Mouse (Mus musculus) right cerebral cortex, postnatal 14 days (tissue): ENCODE results near the gene Snrk.

Experiments
- DNase-seq: peaks from one replicate; pipeline ENCODE4 v3.0.0; 2022

Gene Snrk

DNA sequence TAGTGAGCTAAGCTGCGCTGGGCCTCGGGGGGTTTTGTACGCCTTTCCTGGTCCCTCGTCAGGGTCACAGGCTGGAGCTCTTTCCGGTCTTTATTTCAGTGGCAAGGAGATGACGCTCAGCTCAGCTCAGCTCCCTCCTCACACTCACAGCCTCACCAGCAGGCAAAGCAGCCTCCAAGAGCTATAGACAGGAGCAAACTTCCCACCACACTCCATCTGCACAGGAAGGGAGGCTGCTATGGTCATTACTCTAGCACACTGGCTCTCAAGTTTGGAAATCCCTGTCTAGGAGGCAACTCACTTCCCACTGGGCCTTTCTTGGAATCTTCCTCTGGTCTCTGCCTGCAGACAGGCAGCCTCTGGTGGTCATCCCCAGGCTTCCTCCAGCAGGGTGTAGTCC, 68.9 kb downstream of the Snrk start:
- no peak for DNase-seq

DNA sequence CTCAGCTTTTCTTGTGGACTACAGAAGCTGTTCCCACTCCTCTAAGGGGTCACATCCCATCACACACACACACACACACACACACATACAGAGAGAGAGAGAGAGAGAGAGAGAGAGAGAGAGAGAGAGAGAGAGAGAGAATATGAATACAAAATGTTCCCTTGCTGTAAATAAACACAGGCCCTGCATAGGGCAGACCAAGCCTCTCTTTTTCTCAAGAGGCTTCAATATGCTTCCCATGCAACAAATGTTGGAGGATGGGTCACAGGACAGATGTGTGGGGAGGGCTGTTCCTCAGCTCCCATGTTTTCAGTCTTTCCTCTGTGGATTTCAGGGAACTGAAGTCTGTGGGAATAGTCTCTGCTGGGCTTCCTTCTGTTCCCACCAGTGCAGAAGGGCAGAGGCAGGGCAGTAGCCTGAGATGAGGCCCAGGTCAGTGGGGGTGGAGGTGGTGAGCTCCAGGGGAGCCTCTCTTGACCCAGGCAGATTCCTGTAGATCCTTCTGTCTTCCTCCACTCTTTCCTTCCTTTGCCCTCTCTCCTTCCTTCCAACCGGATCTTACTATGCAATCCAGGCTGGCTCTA, 69.7 kb downstream of the Snrk start:
- DNase-seq = no peak

DNA sequence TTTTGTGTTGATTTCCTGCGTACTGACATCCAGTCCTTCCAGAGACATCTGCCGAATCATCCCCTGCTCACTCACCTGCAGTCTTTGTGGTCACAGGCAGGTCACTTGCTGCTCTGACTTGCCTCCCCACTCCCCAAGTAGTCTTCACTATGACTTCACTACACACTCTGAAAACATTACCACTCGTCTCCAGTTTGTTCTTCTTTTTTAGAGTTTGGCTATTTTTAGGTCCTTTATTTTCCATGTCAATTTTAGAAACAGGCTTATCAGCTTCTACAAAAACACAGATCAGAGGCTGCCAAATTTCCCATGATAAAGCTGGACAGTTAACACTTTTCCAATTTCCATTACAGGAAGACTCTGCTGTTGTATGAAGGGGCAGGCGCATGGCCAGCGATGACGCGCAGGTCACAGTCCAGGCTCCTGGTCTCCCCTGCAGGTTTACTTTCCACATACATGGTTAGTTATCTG, 70.4 kb downstream of the Snrk start:
- no peak for DNase-seq

DNA sequence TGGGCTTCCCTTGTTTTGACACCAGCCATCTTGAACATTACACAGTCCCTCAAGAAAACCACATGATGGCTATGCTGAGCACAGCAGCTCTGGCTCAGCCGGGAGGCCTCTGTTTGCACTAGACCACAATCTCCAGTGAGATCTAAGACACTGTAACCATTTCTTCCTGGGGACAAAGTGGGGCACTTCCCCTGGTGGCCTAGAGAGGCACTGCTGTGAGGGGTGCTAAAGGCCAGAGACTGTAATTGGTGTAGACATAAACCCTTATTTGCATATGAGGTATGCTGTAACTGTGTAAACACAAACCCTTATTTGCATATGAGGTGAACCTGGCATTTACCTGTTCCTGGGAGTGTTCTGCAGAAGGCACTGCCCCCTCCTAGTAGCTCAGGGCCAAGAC, 71.7 kb downstream of the Snrk start:
- no peak for DNase-seq

DNA sequence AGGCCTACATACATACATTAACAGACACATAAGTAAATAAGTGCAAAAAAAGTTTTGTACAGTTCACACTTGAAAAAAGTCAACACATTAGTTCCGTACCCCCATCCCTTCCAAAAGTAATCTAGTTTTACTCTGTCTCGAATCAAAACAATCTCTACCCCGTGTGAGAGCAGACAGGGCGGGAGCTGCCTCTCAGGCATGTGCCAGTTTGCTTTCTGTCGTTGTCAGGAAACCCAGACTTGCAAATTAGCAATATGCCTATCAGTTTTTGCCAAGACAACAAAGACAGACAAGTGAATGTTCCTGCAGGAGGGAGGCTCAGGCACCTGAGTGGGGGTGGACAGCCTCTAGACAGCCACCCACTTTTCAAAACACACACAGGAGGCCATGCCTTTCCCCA, 76.3 kb downstream of the Snrk start:
- no peak for DNase-seq

DNA sequence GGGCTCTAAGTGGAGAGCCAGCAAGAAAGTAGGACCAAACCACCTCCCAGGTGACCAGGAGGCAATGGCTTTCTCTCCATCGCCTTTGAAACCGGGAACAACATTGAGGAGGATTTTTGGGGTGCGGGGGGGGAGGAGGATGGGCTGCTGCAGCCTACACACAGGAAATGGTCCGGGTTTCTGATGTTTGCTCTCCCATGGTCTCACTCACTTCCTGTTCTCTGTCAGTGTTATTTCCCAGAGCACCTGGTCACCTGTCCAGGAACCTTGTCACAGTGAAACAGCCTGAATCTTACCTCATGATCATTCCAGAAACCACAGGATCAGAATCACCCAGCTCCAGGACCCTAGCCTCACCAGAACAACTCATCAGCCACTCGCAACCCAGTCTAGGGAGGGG, 76.8 kb downstream of the Snrk start:
- no peak for DNase-seq

DNA sequence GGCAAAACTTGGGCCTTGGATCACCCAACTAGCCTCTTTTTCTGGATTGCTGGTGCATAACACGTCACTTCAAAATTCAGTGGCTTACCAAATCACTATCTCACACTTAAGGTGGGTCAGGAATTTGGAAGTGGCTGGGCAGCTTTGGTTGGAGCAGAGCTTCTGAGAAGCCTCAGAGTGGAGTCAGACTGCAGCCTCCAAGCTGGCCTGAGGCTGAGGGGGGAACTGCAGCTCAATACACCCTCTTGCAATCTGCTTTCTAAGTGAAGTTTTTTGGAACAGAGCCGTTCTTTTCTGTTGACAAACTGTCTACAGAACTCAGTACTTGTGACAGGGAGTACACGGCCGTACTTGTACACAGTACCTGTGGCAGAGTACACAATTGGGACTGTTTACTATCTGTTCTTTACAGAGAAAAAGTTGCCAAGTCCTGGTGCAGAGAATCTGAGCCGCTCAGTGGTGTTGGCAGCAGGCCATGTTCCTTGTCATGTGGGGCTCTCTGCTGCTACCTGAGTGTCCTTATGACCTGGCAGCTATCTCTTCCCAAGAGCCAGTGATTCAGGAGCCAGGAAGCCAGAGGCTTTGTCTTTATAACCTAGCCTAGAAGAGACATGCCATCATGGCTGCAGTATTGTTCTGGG, 78.1 kb downstream of the Snrk start:
- DNase-seq = no peak

DNA sequence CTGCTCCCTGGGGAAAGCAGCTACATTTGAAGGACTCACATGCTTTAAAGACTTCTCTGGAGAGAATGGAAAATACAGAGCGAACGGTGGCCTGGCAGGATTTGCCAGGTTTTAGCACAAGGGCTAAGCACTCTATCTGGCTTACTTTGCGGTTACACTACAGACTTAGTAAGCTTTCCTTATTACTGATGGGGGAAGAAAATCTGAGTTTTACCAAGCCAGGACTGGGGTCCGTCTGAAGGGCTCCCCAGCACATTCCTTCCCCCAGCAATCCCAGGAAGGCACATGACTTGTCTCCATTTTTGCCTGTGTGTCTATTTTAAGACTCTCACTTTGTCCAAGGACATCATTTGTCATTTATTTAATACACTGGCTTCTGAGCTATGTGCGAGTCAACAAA, 80.0 kb downstream of the Snrk start:
- DNase-seq = no peak

DNA sequence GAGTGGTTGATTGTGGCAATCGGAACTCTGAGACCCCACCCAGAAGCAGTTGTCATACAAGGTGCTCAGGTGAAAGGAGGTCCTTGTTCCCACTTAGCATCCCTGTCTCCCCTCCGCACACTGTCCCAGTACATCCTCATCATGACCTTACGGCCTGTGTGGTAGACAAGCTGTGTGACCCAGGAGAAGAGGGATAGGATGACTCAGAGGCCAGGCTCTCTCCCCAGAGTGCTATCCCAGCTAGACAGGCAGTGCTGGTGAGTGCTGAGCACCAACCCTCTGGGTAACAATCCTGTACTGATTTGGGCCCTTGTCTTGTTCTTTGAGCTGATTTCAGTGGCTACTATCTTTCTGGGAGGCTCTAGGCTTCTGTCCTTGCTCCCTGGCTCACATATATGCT, 81.6 kb downstream of the Snrk start:
- DNase-seq = no peak

DNA sequence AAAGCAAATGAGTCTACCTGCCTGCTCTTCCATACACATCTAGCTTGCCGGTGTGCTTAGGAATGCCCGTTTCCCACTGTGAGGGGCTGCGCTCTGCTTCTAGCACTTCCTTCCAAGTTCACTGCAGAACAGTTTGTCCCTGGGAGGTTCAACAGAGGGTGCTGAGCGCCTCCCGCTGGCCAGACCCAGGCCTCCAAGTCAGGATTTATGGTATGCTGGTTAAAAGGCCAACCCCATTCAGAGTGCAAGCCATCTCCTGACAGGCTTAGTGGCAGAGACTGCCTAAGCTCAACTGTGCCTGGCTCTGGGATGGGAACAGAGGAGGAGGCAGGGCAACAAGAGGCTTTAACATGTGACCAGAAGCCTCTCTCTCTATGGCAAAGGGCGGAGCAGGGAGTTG, 82.2 kb downstream of the Snrk start:
- DNase-seq = peak; percentile 31

DNA sequence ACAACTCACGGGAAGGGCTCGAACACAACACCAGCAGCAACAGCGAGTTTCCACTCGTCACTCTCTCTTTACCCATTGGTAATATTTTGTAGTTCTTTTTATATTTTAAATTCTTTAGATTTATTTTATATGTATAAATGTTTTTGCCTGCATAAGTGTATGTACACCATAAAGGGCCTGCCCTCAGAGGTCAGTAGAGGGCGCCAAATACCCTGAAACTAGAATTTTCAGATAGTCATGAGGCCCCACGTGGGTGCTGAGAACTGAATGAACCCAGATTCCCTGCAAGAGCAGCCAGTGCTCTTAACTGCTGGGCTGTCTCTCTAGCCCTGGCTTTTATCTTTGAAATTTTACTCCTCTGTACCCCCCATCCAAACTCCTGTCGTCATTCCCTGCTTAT, 87.4 kb downstream of the Snrk start:
- DNase-seq = no peak

DNA sequence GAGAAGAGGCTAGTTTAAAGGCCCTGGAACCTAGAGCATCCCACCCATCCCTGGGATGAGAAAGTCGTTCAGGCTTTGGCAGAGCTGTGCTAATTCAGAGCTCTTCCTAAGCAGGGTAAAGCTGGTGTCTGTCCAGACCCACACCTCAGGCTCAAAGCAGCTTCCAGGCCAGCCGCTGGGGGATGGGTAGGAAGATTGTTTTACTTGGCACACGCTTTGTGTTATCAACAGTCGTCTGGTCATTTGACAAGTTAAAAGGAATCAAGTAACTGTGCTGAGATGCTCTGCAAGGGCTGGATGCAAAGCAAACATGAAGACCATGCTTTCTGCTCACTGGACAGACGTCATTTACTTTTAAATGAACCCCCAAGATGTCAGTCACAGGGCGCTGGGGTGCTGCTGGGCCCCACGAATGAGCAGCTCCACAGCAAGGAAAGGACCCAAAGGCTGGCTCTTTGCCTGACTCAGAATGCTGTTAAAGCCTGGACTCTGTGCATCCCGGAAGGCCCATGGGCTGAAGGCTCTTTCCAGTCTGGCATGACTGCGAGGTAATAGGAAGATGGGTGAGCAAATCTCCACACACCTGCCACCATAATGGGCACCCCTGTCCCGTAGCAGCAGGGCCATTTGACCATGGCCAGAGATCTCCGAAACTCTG, 88.6 kb downstream of the Snrk start:
- DNase-seq = no peak

DNA sequence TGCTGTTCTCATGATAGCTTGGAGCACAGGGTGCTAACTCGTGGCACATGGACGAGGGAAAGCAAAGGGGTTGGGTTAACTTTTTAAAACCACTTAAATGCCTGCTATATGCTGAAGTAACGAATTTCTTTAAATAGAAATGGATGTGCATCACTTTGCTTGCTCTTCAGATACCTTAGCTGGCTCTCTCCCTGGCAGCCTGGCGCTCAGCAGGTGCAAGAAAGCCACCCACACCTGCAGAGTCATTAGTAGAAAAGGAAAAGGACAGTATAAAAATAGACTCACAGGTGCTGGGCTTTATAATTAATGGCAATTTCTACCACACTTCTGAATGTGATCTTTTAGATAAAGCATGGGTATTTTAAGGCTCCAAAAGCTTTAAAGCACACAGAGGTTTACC, 91.2 kb downstream of the Snrk start:
- DNase-seq = no peak

DNA sequence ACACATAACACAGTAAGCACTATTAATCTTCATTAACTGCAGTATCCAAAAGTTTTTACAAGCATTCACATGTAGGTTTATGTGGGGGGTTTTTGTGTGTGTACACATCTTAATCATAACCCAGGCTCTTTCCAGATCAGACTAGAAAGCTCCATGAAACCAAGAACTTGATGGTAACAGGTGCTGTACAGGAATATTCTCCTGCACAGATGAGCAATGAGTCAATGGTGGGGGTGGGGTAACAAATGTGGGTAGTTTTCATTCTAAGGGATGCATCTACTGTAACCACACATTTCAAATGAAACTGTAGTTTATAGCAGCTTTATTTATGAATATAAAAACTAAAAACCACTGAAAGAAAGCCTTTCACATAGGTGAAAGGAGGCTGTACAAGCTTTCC, 98.1 kb downstream of the Snrk start:
- no peak for DNase-seq

DNA sequence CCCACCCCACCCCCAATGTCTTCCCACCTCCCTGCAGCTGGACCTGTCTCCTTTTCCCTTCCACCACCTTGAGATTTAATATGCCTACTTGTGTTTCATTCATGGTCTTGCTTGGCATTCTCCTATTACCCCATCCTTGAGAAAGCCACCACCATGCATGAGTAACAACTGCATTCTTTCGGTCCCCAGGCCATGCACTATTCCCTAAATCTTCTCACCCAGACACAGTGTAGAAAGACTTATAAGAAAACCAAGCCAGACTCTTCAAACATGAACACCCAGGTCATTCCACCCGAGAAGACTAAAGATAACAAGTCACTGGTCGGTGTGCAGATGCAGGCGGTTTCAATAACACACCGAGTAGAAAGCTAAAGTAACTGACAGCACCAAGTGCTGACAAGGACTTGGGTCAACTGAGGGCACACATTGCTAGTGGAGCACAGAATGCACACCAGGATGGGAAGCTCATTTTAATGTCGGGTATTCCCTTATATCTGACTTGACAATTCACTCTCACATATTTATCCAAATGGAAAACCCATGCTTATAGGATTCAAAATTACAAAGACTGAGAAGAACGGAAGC, 100.0 kb downstream of the Snrk start:
- DNase-seq = no peak
